Mouse (Mus musculus): Measurements from ENCODE around the gene Col5a3. TPM values are rescaled to one million over a fixed set of nuclear protein-coding genes. Genes with fewer than 3 reads are reported as not detected.

Col5a3 gene
- polyA plus RNA-seq, 1 experiment from 2014 or later = 0.59 TPM

GRCm38 (mm10) chr9:20830901-20831643, 16.2 kb upstream of the Col5a3 start:
- Histone ChIP-seq H3K4me2 (peak overlapping the region; percentile 43), H3K36me3 (no peaks in the 10 kb centered on the region), H3K4me1 (replicated peaks) (peaks cover 10% of the 10 kb centered on the region), H3K9ac (peak overlapping the region; percentile 62), H3K27me3 (peaks cover 8% of the 10 kb centered on the region), H3K27ac (replicated peaks) (no peak overlapping the region), H3K4me3 (0 out of 2 replicates have a peak overlapping the region, but pooled peaks have one; percentile 10), H3K9me3 (no peaks in the 10 kb centered on the region)
- peak; percentile 92 for ATAC-seq (ENCODE audit: low read depth)
- 15% methylated on average over 19 of the region's 19 CpGs for WGBS

DNA sequence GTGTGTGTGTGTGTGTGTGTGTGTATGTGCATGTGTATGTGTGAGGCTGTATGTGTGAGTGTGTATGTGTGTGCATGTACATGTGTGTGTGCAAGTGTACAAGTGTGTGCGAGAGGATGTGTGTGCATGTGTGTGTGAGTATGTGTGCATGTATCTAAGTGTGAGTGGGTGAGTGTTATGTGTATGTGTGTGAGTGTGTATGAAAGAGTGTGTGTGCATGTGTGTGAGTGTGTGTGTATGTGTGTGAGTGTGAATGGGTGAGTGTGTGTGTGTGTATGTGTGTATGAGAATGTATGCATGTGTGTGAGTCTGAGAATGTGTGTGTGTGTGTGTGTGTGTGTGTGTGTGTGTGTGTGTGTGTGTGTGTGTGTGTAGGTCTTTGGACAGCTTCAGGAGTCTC, 13.3 kb upstream of the Col5a3 start:
- WGBS = 100% methylated on average over 1 of the region's 1 CpGs
- Histone ChIP-seq H3K4me1 (replicated peaks) (peaks cover 10% of the 10 kb centered on the region), H3K9ac (no peak overlapping the region), H3K27me3 (no peaks in the 10 kb centered on the region; the same call in none of the 2 replicates), H3K9me3 (no peaks in the 10 kb centered on the region), H3K36me3 (no peaks in the 10 kb centered on the region), H3K4me2 (no peak overlapping the region), H3K4me3 (no peak overlapping the region), H3K27ac (replicated peaks) (no peak overlapping the region)
- ATAC-seq (ENCODE audit: low read depth) = no peak

- H3K27ac ChIP-seq (replicated peaks) = no peak overlapping the region
- H3K36me3 ChIP-seq = no peaks in the 10 kb centered on the region
- no peak overlapping the region for H3K4me2 ChIP-seq
- no peaks in the 10 kb centered on the region for H3K9me3 ChIP-seq
- no peak for ATAC-seq (ENCODE audit: low read depth)
- no peaks in the 10 kb centered on the region; the same call in 1 of the 2 replicates for H3K27me3 ChIP-seq
- WGBS = 69% methylated on average over 5 of the region's 5 CpGs
- no peak overlapping the region for H3K9ac ChIP-seq
- H3K4me3 ChIP-seq = no peak overlapping the region
- H3K4me1 ChIP-seq (replicated peaks) = peaks cover 6% of the 10 kb centered on the region
Measured at GRCm38 (mm10) chr9:20825781-20826180, 10.9 kb upstream of the Col5a3 start.

- Histone ChIP-seq H3K36me3 (no peaks in the 10 kb centered on the region), H3K9ac (no peak overlapping the region), H3K27me3 (no peaks in the 10 kb centered on the region), H3K4me1 (replicated peaks) (no peaks in the 10 kb centered on the region), H3K4me2 (no peak overlapping the region), H3K9me3 (no peaks in the 10 kb centered on the region), H3K27ac (replicated peaks) (no peak overlapping the region), H3K4me3 (no peak overlapping the region)
- WGBS = 83% methylated on average over 3 of the region's 3 CpGs
- no peak for ATAC-seq (ENCODE audit: low read depth)
Measured at GRCm38 (mm10) chr9:20822821-20823220, 8.0 kb upstream of the Col5a3 start.

DNA sequence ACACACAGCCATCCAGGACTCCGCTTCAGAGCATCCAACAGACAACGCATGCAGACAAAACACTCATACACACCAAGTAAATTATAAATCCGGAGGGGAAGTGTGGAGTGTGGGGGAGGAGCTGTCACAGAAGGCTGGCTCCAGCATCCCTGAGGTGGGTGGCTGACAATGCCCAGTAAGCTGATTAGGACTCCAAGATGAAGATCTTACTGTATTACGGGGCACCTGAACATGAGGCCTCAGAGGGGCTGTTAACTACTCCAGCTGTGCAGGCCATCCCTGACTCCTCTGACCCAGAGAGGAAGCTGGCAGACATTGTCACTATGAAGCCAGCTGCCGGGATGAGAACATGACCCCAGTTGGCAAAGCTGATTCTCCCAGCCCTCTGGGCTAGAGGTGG, 5.1 kb upstream of the Col5a3 start:
- WGBS = 80% methylated on average over 5 of the region's 5 CpGs
- no peaks in the 10 kb centered on the region for H3K36me3 ChIP-seq

DNA sequence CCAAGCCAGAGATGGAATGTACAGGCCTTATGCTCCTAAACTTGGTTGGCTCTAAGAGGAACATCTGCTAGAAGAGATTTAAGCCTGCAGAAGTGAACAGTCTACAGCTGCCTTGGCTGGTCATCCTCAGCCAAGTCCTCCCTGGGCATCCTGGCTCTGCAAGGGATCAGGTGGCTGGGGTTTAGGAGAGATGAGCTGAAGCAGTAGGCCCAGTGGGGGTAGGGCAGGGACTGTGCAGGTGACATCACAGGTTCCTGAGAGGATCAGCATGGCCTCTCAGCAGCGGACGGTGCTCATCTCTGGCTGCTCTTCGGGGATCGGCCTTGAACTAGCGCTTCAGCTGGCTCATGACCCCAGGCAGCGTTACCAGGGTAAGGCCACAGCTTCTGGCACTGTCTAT, 3.4 kb upstream of the Col5a3 start, which contains the start of gene Rdh8:
TSS of gene Rdh8 (plus strand) at position 268 of the 400 bp plus-strand sequence.
- no peak for ATAC-seq (ENCODE audit: low read depth)
- Histone ChIP-seq H3K36me3 (no peaks in the 10 kb centered on the region), H3K9ac (no peak within 1 kb of the TSS), H3K4me2 (no peak within 1 kb of the TSS), H3K27me3 (peaks cover 20% of the 10 kb centered on the region), H3K27ac (replicated peaks) (no peak within 1 kb of the TSS), H3K4me1 (replicated peaks) (peaks cover 7% of the 10 kb centered on the region), H3K4me3 (no peak within 1 kb of the TSS), H3K9me3 (no peaks in the 10 kb centered on the region)
- WGBS = 76% methylated on average over 6 of the region's 6 CpGs

More for the DNA sequence above, 5.1 kb upstream of the Col5a3 start:
- no peak for ATAC-seq (ENCODE audit: low read depth)
- H3K4me1 ChIP-seq (replicated peaks) = peaks cover 2% of the 10 kb centered on the region
- H3K9ac ChIP-seq = no peak overlapping the region
- H3K9me3 ChIP-seq = no peaks in the 10 kb centered on the region
- no peak overlapping the region for H3K4me2 ChIP-seq
- H3K27me3 ChIP-seq = peaks cover 10% of the 10 kb centered on the region
- no peak overlapping the region for H3K4me3 ChIP-seq
- no peak overlapping the region for H3K27ac ChIP-seq (replicated peaks)

DNA sequence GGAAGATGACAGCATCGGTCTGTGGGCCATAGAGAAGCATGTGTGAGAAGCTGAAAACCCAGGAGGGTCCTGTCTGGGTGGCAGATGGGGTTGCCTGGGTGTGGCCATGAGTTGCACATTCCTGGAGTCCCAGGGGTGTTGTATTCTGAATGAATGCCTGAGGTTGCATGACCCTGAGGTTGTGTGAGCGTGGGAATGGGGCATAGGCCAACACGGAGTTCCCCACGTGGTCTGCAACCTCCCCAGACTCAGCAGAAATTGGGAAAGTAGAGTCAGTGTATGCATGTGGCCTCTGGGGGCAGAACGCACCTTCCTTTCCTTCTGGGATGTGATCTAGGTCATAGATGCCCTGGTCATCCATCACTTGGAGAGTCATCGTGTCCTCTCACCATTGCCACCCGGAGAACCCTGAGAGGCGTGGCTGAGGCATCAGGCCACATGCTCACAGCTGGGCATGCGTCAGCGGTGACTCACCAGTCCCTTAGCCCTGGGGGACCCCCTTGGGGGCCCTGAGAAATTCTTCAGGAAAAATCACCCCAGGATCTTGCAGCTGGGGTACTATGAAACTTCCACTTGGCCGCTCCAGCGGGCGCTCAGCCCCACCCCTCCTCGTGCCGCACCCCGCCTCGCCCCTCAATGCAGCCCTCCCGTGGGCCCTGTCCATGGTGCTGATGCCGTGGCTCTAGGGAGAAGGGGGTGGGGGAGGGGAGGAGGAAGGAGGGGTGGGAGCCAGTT, 2.2 kb downstream of the Col5a3 start:
- Histone ChIP-seq H3K9me3 (no peaks in the 10 kb centered on the region), H3K9ac (no peak overlapping the region), H3K27me3 (peaks cover 37% of the 10 kb centered on the region), H3K4me1 (replicated peaks) (peaks cover 11% of the 10 kb centered on the region), H3K4me2 (no peak overlapping the region), H3K36me3 (no peaks in the 10 kb centered on the region), H3K27ac (replicated peaks) (no peak overlapping the region), H3K4me3 (no peak overlapping the region)
- ATAC-seq (ENCODE audit: low read depth) = no peak
- 15% methylated on average over 19 of the region's 19 CpGs for WGBS

DNA sequence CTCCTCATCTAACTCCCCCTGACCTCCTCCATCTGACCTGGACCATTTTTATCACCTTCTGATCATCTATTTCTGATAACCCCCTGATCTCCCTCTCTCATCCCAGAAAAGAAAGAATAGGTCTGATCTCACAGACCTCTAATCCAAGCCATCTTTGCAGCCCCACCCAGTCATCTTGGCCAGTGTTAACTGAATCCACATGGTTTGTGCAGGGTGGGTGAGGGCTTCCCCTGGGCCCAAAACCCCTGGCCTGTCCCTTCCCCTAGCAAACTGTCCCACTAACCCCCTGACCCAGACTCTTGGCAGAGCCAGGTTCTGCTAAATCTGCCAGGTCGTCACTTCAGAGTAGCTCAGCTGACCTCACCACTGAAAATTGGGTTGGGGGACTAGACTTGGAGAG, 4.1 kb downstream of the Col5a3 start:
- Histone ChIP-seq H3K4me1 (replicated peaks) (peaks cover 11% of the 10 kb centered on the region), H3K36me3 (no peaks in the 10 kb centered on the region), H3K27me3 (peaks cover 32% of the 10 kb centered on the region), H3K4me2 (no peak overlapping the region), H3K27ac (replicated peaks) (no peak overlapping the region), H3K9ac (no peak overlapping the region), H3K9me3 (no peaks in the 10 kb centered on the region), H3K4me3 (no peak overlapping the region)
- no peak for ATAC-seq (ENCODE audit: low read depth)
- WGBS = 70% methylated on average over 1 of the region's 1 CpGs

- no peak for ATAC-seq (ENCODE audit: low read depth)
- Histone ChIP-seq H3K27ac (replicated peaks) (no peak overlapping the region), H3K4me1 (replicated peaks) (peaks cover 11% of the 10 kb centered on the region), H3K27me3 (peaks cover 29% of the 10 kb centered on the region), H3K4me2 (no peak overlapping the region), H3K36me3 (no peaks in the 10 kb centered on the region), H3K9ac (no peak overlapping the region), H3K4me3 (no peak overlapping the region), H3K9me3 (no peaks in the 10 kb centered on the region)
- WGBS = 64% methylated on average over 4 of the region's 4 CpGs
Measured at GRCm38 (mm10) chr9:20810271-20810670, 4.6 kb downstream of the Col5a3 start.

- no peak overlapping the region for H3K9ac ChIP-seq
- no peak for ATAC-seq (ENCODE audit: low read depth)
- peaks cover 10% of the 10 kb centered on the region for H3K9me3 ChIP-seq
- H3K4me1 ChIP-seq (replicated peaks) = no peaks in the 10 kb centered on the region
- no peaks in the 10 kb centered on the region for H3K36me3 ChIP-seq
- no peak overlapping the region for H3K4me3 ChIP-seq
- no peak overlapping the region for H3K4me2 ChIP-seq
- 45% methylated on average over 5 of the region's 5 CpGs for WGBS
- H3K27me3 ChIP-seq = 0 out of 2 replicates have a peak, but pooled peaks cover under 1% of the 10 kb centered on the region
- no peak overlapping the region for H3K27ac ChIP-seq (replicated peaks)
Measured at GRCm38 (mm10) chr9:20805706-20806105, 9.2 kb downstream of the Col5a3 start.

DNA sequence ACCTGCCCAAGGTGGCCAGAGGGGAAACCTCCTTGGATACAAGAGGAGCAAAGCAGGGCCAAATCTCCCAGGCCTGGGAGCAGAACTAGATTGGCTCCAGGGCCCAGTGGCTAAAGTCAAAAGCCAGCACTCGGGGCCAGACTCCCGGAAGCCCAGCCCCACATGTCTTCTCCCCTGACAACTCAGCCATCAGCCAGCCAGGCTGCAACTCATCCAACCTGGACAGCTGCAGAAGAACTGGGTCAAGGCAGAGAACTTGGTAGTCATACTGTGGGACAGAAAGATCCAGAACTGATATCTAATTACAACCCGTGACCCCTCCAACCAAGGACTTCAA, 9.7 kb downstream of the Col5a3 start:
- Histone ChIP-seq H3K9me3 (peaks cover 10% of the 10 kb centered on the region), H3K36me3 (no peaks in the 10 kb centered on the region), H3K4me2 (no peak overlapping the region), H3K27me3 (no peaks in the 10 kb centered on the region), H3K4me3 (no peak overlapping the region), H3K4me1 (replicated peaks) (no peaks in the 10 kb centered on the region), H3K9ac (no peak overlapping the region), H3K27ac (replicated peaks) (no peak overlapping the region)
- ATAC-seq (ENCODE audit: low read depth) = no peak
- WGBS = 76% methylated on average over 3 of the region's 3 CpGs

DNA sequence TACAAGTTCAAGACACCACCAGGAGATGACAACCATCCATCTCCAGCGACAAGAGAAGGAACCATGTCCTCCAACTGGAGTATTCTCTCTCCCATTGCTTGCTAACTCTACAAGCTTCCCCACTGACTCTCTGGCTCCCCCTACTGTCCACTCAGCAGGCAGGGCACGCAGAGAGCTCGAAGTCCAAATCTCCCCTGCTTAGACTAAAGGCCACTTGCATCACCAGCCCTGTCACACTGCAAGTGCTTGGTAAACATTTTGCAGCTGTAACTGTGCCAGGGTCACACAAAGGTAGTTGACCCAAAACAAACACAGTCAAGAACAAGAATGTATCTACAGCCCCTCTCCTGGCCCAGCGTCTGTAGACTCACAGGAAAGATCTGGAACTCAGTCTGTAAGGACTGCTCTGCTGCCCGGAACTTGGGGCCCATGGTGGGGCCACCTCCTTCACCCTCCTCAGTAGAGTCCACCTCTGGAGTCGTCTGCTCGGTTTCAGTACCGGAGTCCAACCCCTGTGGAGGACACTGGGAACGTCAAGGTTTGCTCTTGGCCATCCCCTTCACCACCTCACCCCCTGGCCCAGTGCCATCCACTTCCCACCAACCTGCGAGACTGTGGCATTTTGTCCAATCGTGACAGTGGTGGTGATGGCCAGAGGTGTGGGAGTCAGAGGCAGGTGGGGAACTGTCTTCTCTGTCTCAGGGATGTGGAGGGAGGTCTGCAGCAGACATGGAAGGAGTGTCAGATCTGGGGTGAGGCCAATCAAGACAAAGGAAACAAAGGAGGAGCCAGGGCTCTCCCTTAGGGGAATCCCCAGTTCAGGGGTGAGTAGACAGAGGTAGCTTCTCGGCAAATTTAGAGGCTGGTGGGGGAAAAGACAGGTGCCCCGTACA, 10.4 kb downstream of the Col5a3 start:
- no peak overlapping the region for H3K9ac ChIP-seq
- H3K4me2 ChIP-seq = no peak overlapping the region
- H3K27me3 ChIP-seq = no peaks in the 10 kb centered on the region
- no peak overlapping the region for H3K4me3 ChIP-seq
- no peak overlapping the region for H3K27ac ChIP-seq (replicated peaks)
- H3K36me3 ChIP-seq = no peaks in the 10 kb centered on the region
- WGBS = 78% methylated on average over 13 of the region's 13 CpGs
- peaks cover 10% of the 10 kb centered on the region for H3K9me3 ChIP-seq
- H3K4me1 ChIP-seq (replicated peaks) = no peaks in the 10 kb centered on the region
- ATAC-seq (ENCODE audit: low read depth) = no peak

All from neural tube, embryonic 13.5 days (tissue).